Mouse (Mus musculus): Measurements from ENCODE around the gene Pygo1. TPM values are rescaled to one million over a fixed set of nuclear protein-coding genes. Genes with fewer than 3 reads are reported as not detected.

The Pygo1 gene
- polyA plus RNA-seq, 1 experiment: 0.01 TPM

DNA sequence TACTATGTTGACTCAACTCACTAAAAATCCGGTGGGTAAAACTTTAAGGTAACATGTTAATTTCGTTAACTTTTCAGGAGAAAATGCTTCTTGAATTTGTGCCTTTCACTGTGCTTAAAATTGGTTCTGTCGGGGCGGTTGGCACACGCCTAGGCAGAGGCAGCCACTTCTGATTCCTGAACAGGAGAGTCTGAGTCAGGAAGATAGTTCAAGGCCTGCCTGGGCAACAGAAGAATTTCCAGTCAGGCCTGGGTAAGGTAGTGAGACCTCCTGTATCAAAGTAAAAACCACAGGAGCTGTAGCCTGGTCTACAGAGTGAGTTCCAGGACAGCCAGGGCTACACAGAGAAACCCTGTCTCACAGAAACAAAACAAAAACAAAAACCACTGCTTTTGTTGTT lies 67.1 kb downstream of the Pygo1 start:
- Histone ChIP-seq H3K27me3 (ENCODE audit: control insufficient read depth, insufficient read depth, insufficient read length) (no peaks in the 10 kb centered on the region), H3ac (ENCODE audit: control insufficient read depth, insufficient read length) (no peak overlapping the region), H3K79me2 (ENCODE audit: control insufficient read depth, insufficient read depth) (no peaks in the 10 kb centered on the region), H3K4me3 (no peak overlapping the region), H3K36me3 (ENCODE audit: control insufficient read depth, insufficient read depth) (no peaks in the 10 kb centered on the region), H3K4me2 (ENCODE audit: low read depth) (no peak overlapping the region)
- no peak for TF ChIP-seq POLR2AphosphoS2 (IDR thresholded peaks at IDR 0.05; ENCODE audit: insufficient read length, low read depth)
- TF ChIP-seq MAX (IDR thresholded peaks at IDR 0.05; ENCODE audit: low read depth): no peak
- no peak for TF ChIP-seq USF1 (IDR thresholded peaks at IDR 0.05; ENCODE audit: low read depth)

DNA sequence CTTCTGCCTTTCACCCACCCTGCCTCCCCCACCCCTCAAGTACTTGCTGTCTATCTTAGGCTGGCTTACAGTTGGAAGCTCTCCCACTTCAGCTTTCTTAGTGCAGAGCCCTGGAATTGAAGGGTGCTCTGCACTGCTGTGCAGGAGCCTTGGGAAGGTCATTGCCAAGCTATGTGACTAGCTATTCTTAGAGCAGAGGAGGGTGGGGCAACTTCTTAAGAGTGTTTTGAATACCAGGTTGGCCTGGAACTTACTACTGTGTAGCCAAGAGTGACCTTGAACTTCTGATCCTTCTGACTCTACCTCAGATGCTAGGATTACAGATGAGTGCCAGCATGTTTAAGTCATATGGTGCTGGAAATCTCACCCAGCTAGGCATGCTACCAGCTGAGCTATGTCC lies 70.7 kb downstream of the Pygo1 start:
- no peaks in the 10 kb centered on the region for H3K36me3 ChIP-seq (ENCODE audit: control insufficient read depth, insufficient read depth)
- H3ac ChIP-seq (ENCODE audit: control insufficient read depth, insufficient read length): no peak overlapping the region
- no peaks in the 10 kb centered on the region for H3K27me3 ChIP-seq (ENCODE audit: control insufficient read depth, insufficient read depth, insufficient read length)
- no peak overlapping the region for H3K4me2 ChIP-seq (ENCODE audit: low read depth)
- no peaks in the 10 kb centered on the region for H3K79me2 ChIP-seq (ENCODE audit: control insufficient read depth, insufficient read depth)
- TF ChIP-seq E2F4 (IDR thresholded peaks at IDR 0.05; ENCODE audit: insufficient read depth): no peak
- no peak for TF ChIP-seq TCF12 (IDR thresholded peaks at IDR 0.05; ENCODE audit: insufficient read depth, poor library complexity, severe bottlenecking)
- TF ChIP-seq TCF3 (IDR thresholded peaks at IDR 0.05; ENCODE audit: insufficient read length, low read depth): no peak
- no peak for TF ChIP-seq MAX (IDR thresholded peaks at IDR 0.05; ENCODE audit: low read depth)
- no peak for TF ChIP-seq MYOD1 (IDR thresholded peaks at IDR 0.05; ENCODE audit: control insufficient read depth in 1 of 3, insufficient read length in 2 of 3, low read depth in 2 of 3)
- no peak for TF ChIP-seq POLR2AphosphoS2 (IDR thresholded peaks at IDR 0.05; ENCODE audit: insufficient read length, low read depth)
- TF ChIP-seq CEBPB (IDR thresholded peaks at IDR 0.05; ENCODE audit: insufficient read depth, poor library complexity, severe bottlenecking): no peak
- no peak for TF ChIP-seq MYOG (IDR thresholded peaks at IDR 0.05; ENCODE audit: control insufficient read depth in 1 of 3, insufficient read depth in 1 of 3, insufficient read length in 2 of 3, low read depth in 2 of 3)
- no peak for TF ChIP-seq SRF (IDR thresholded peaks at IDR 0.05; ENCODE audit: control insufficient read depth, insufficient read length, low read depth)
- no peak overlapping the region for H3K4me3 ChIP-seq

DNA sequence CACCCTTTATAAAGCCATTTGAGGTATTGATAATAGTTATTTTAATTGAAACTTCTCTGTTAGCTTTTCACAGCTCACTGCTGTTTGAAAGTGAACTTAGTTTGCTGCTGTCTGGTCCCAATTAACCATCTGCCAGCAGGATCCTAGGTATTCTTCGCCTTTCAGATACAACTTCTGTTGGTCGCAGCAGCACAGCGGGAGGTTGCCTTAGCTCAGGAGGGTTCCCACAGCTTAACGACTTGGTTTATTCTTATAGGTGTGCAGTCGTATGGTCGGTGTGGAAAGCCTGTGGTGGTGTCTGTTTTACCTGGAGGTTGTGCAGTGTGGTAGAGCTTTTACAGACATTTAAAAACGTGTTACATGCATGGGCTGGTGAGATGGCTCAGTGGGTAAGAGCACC lies 71.4 kb downstream of the Pygo1 start:
- Histone ChIP-seq H3K79me2 (ENCODE audit: control insufficient read depth, insufficient read depth) (no peaks in the 10 kb centered on the region), H3K27me3 (ENCODE audit: control insufficient read depth, insufficient read depth, insufficient read length) (no peaks in the 10 kb centered on the region), H3K4me2 (ENCODE audit: low read depth) (no peak overlapping the region), H3K4me3 (no peak overlapping the region), H3ac (ENCODE audit: control insufficient read depth, insufficient read length) (no peak overlapping the region), H3K36me3 (ENCODE audit: control insufficient read depth, insufficient read depth) (no peaks in the 10 kb centered on the region)
- TF ChIP-seq REST (IDR thresholded peaks at IDR 0.05; ENCODE audit: insufficient read depth, insufficient read length) (no peak), E2F4 (IDR thresholded peaks at IDR 0.05; ENCODE audit: insufficient read depth) (no peak), POLR2AphosphoS2 (IDR thresholded peaks at IDR 0.05; ENCODE audit: insufficient read length, low read depth) (no peak), TCF3 (IDR thresholded peaks at IDR 0.05; ENCODE audit: insufficient read length, low read depth) (no peak), SRF (IDR thresholded peaks at IDR 0.05; ENCODE audit: control insufficient read depth, insufficient read length, low read depth) (no peak), MYOG (IDR thresholded peaks at IDR 0.05; ENCODE audit: control insufficient read depth in 1 of 3, insufficient read depth in 1 of 3, insufficient read length in 2 of 3, low read depth in 2 of 3) (no peak), POLR2A (IDR thresholded peaks at IDR 0.05; ENCODE audit: insufficient read length, low read depth) (no peak), USF1 (IDR thresholded peaks at IDR 0.05; ENCODE audit: low read depth) (no peak), MAX (IDR thresholded peaks at IDR 0.05; ENCODE audit: low read depth) (no peak), CEBPB (IDR thresholded peaks at IDR 0.05; ENCODE audit: insufficient read depth, poor library complexity, severe bottlenecking) (no peak), TCF12 (IDR thresholded peaks at IDR 0.05; ENCODE audit: insufficient read depth, poor library complexity, severe bottlenecking) (no peak), MYOD1 (IDR thresholded peaks at IDR 0.05; ENCODE audit: control insufficient read depth in 1 of 3, insufficient read length in 2 of 3, low read depth in 2 of 3) (no peak)

DNA sequence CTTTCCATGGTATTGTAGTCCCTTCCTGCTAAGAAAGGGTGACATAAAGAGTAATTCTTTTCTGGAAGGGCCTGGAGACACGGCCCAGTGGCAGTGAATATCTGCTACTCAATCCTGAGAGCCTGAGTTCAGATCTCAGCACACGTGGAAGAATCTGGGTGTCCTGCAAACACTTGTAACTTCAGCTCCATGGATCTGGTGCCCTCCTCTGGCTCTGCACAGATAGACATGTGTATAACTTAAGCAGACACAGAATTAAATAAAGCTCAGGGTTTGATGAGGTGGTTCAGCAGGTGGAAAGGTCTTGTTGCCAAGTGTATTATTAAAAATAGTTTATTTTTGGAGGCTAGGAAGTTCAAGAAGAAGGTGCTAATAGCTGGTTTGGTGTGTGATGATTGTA lies 75.0 kb downstream of the Pygo1 start:
- no peak for TF ChIP-seq MYOD1 (IDR thresholded peaks at IDR 0.05; ENCODE audit: control insufficient read depth in 1 of 3, insufficient read length in 2 of 3, low read depth in 2 of 3)
- TF ChIP-seq MAX (IDR thresholded peaks at IDR 0.05; ENCODE audit: low read depth): no peak
- TF ChIP-seq E2F4 (IDR thresholded peaks at IDR 0.05; ENCODE audit: insufficient read depth): no peak
- no peak for TF ChIP-seq CEBPB (IDR thresholded peaks at IDR 0.05; ENCODE audit: insufficient read depth, poor library complexity, severe bottlenecking)
- TF ChIP-seq POLR2AphosphoS2 (IDR thresholded peaks at IDR 0.05; ENCODE audit: insufficient read length, low read depth): no peak
- TF ChIP-seq TCF3 (IDR thresholded peaks at IDR 0.05; ENCODE audit: insufficient read length, low read depth): no peak
- TF ChIP-seq POLR2A (IDR thresholded peaks at IDR 0.05; ENCODE audit: insufficient read length, low read depth): no peak
- TF ChIP-seq USF1 (IDR thresholded peaks at IDR 0.05; ENCODE audit: low read depth): no peak
- no peak for TF ChIP-seq TCF12 (IDR thresholded peaks at IDR 0.05; ENCODE audit: insufficient read depth, poor library complexity, severe bottlenecking)
- TF ChIP-seq REST (IDR thresholded peaks at IDR 0.05; ENCODE audit: insufficient read depth, insufficient read length): no peak
- TF ChIP-seq SRF (IDR thresholded peaks at IDR 0.05; ENCODE audit: control insufficient read depth, insufficient read length, low read depth): no peak
- TF ChIP-seq MYOG (IDR thresholded peaks at IDR 0.05; ENCODE audit: control insufficient read depth in 1 of 3, insufficient read depth in 1 of 3, insufficient read length in 2 of 3, low read depth in 2 of 3): no peak
- H3ac ChIP-seq (ENCODE audit: control insufficient read depth, insufficient read length): no peak overlapping the region
- no peak overlapping the region for H3K4me2 ChIP-seq (ENCODE audit: low read depth)
- H3K27me3 ChIP-seq (ENCODE audit: control insufficient read depth, insufficient read depth, insufficient read length): no peaks in the 10 kb centered on the region
- H3K79me2 ChIP-seq (ENCODE audit: control insufficient read depth, insufficient read depth): no peaks in the 10 kb centered on the region
- no peak overlapping the region for H3K4me3 ChIP-seq
- H3K36me3 ChIP-seq (ENCODE audit: control insufficient read depth, insufficient read depth): no peaks in the 10 kb centered on the region

DNA sequence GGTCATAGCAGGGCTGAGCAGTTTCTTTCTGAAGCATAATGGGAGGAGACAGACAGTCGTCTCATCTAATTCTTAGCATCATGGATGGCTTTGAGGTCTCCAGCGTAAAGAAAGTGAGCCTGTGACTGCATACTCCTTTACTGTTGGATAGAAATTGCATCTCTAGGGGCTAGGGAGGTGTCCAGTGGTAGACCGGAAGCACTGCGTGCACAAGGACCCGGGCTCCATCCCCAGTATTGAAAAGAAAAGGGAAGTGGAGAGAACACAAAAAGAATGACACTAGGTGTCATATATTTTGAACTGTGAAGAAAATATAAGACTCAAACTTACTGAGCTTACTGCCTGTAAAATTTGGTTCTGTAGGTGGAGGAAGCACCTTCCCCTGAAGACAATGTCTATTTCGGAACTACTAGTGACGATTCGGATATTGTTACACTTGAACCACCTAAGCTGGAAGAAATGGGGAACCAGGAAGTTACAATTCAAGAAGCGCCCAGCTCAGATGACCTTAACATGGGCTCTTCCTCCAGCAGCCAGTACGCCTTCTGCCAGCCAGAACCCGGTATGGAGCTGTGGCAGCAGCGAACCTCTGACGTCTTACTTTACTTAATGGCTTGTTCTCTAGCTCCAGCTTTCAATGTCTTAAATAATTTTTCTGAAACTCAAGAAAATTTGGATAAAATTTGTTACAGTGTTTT lies 76.0 kb downstream of the Pygo1 start:
- no peak overlapping the region for H3K4me2 ChIP-seq (ENCODE audit: low read depth)
- no peak overlapping the region for H3K4me3 ChIP-seq
- H3ac ChIP-seq (ENCODE audit: control insufficient read depth, insufficient read length): no peak overlapping the region
- no peaks in the 10 kb centered on the region for H3K27me3 ChIP-seq (ENCODE audit: control insufficient read depth, insufficient read depth, insufficient read length)
- TF ChIP-seq E2F4 (IDR thresholded peaks at IDR 0.05; ENCODE audit: insufficient read depth) (no peak), REST (IDR thresholded peaks at IDR 0.05; ENCODE audit: insufficient read depth, insufficient read length) (no peak), POLR2A (IDR thresholded peaks at IDR 0.05; ENCODE audit: insufficient read length, low read depth) (no peak), TCF3 (IDR thresholded peaks at IDR 0.05; ENCODE audit: insufficient read length, low read depth) (no peak), MAX (IDR thresholded peaks at IDR 0.05; ENCODE audit: low read depth) (no peak), CEBPB (IDR thresholded peaks at IDR 0.05; ENCODE audit: insufficient read depth, poor library complexity, severe bottlenecking) (no peak), USF1 (IDR thresholded peaks at IDR 0.05; ENCODE audit: low read depth) (no peak), TCF12 (IDR thresholded peaks at IDR 0.05; ENCODE audit: insufficient read depth, poor library complexity, severe bottlenecking) (no peak), MYOD1 (IDR thresholded peaks at IDR 0.05; ENCODE audit: control insufficient read depth in 1 of 3, insufficient read length in 2 of 3, low read depth in 2 of 3) (no peak), MYOG (IDR thresholded peaks at IDR 0.05; ENCODE audit: control insufficient read depth in 1 of 3, insufficient read depth in 1 of 3, insufficient read length in 2 of 3, low read depth in 2 of 3) (no peak), SRF (IDR thresholded peaks at IDR 0.05; ENCODE audit: control insufficient read depth, insufficient read length, low read depth) (no peak), POLR2AphosphoS2 (IDR thresholded peaks at IDR 0.05; ENCODE audit: insufficient read length, low read depth) (no peak)
- no peaks in the 10 kb centered on the region for H3K79me2 ChIP-seq (ENCODE audit: control insufficient read depth, insufficient read depth)
- no peaks in the 10 kb centered on the region for H3K36me3 ChIP-seq (ENCODE audit: control insufficient read depth, insufficient read depth)

Data from myocyte (in vitro differentiated cells).